Mouse (Mus musculus): ENCODE data around the gene Ddx39. TPM values are rescaled to one million over a fixed set of nuclear protein-coding genes. Genes with fewer than 3 reads are reported as not detected.

The Ddx39 gene
- 109 and 124 TPM in 2 replicates for total RNA-seq (2017)

GRCm38 (mm10) chr8:83715031-83715690 is at the start of gene Ddx39:
Ddx39 (plus strand) TSS chr8:83715177.
- peak; percentile 98 for ATAC-seq (replicated peaks; ENCODE audit: low read depth, poor library complexity, severe bottlenecking)

- no peak for ATAC-seq (replicated peaks; ENCODE audit: low read depth, poor library complexity, severe bottlenecking)
Measured at GRCm38 (mm10) chr8:83665969-83666865, 48.8 kb upstream of the Ddx39 start, which contains the start of gene Ptger1. Ptger1 (plus strand) TSS chr8:83666678.

- no peak for ATAC-seq (replicated peaks; ENCODE audit: low read depth, poor library complexity, severe bottlenecking)
Measured at GRCm38 (mm10) chr8:83666866-83667234, 48.1 kb upstream of the Ddx39 start.

GRCm38 (mm10) chr8:83667526-83667925 is 47.5 kb upstream of the Ddx39 start:
- ATAC-seq (replicated peaks; ENCODE audit: low read depth, poor library complexity, severe bottlenecking), result no peak

- ATAC-seq (replicated peaks; ENCODE audit: low read depth, poor library complexity, severe bottlenecking), result peak; percentile 61
Measured at GRCm38 (mm10) chr8:83668010-83668916, 46.7 kb upstream of the Ddx39 start.

GRCm38 (mm10) chr8:83669013-83669412 is 46.0 kb upstream of the Ddx39 start:
- no peak for ATAC-seq (replicated peaks; ENCODE audit: low read depth, poor library complexity, severe bottlenecking)

- ATAC-seq (replicated peaks; ENCODE audit: low read depth, poor library complexity, severe bottlenecking), result no peak
Measured at GRCm38 (mm10) chr8:83672936-83673335, 42.0 kb upstream of the Ddx39 start.

GRCm38 (mm10) chr8:83674497-83674896 is 40.5 kb upstream of the Ddx39 start:
- no peak for ATAC-seq (replicated peaks; ENCODE audit: low read depth, poor library complexity, severe bottlenecking)

GRCm38 (mm10) chr8:83679866-83680265 is 35.1 kb upstream of the Ddx39 start:
- no peak for ATAC-seq (replicated peaks; ENCODE audit: low read depth, poor library complexity, severe bottlenecking)

- no peak for ATAC-seq (replicated peaks; ENCODE audit: low read depth, poor library complexity, severe bottlenecking)
Measured at GRCm38 (mm10) chr8:83680603-83681002, 34.4 kb upstream of the Ddx39 start.

GRCm38 (mm10) chr8:83681099-83681498 is 33.9 kb upstream of the Ddx39 start:
- no peak for ATAC-seq (replicated peaks; ENCODE audit: low read depth, poor library complexity, severe bottlenecking)

- no peak for ATAC-seq (replicated peaks; ENCODE audit: low read depth, poor library complexity, severe bottlenecking)
Measured at GRCm38 (mm10) chr8:83684517-83684916, 30.5 kb upstream of the Ddx39 start.

- no peak for ATAC-seq (replicated peaks; ENCODE audit: low read depth, poor library complexity, severe bottlenecking)
Measured at GRCm38 (mm10) chr8:83689264-83689663, 25.7 kb upstream of the Ddx39 start.

GRCm38 (mm10) chr8:83693609-83694236 is 21.3 kb upstream of the Ddx39 start:
- peak; percentile 48 for ATAC-seq (replicated peaks; ENCODE audit: low read depth, poor library complexity, severe bottlenecking)

GRCm38 (mm10) chr8:83694369-83695160 is 20.4 kb upstream of the Ddx39 start:
- ATAC-seq (replicated peaks; ENCODE audit: low read depth, poor library complexity, severe bottlenecking), result no peak

GRCm38 (mm10) chr8:83695351-83696106 is 19.4 kb upstream of the Ddx39 start:
- peak; percentile 23; the same call in 1 of the 2 replicates for ATAC-seq (replicated peaks; ENCODE audit: low read depth, poor library complexity, severe bottlenecking)

GRCm38 (mm10) chr8:83697374-83698220 is 17.4 kb upstream of the Ddx39 start:
- ATAC-seq (replicated peaks; ENCODE audit: low read depth, poor library complexity, severe bottlenecking), result peak; percentile 4; the same call in 1 of the 2 replicates

Data from common myeloid progenitor, adult 5-6 weeks (primary cell).